Mouse (Mus musculus): ENCODE measurements around the gene Erlec1. TPM values are rescaled to one million over a fixed set of nuclear protein-coding genes. Genes with fewer than 3 reads are reported as not detected.

Erlec1 gene
- polyA plus RNA-seq (2016; fragmentation: Nextera tagmentation; extraction: Ambion mirVana): 5.0 and 6.3 TPM in 2 replicates

DNA sequence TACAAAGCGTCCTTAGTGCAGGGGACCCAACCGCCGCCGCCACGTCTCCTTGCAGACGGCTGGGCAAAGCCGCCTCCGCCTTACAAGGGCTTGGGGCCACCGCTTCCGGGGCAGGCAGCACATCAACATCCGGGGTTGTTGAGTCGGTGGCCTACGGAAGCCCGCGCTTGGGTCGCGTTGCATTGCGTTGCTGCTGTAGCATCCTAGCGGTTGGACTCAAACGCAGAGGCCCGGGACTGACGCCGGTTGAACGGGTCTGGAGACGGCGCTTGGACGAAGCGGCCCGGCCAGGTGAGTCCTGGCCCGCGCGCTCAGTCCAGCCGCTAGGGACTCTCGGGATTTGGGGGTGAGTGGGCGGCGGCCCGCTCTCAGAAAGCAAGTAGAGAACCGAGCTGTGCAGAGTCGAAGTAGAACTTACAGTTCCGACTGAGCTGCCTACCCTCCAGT is at the start of gene Erlec1:
Gene Erlec1 (minus strand): TSS at position 57 of the 447 bp plus-strand sequence.
- Histone ChIP-seq H3K4me2 (peak within 1 kb of the TSS; percentile 78), H3K27me3 (replicated peaks) (no peaks in the 10 kb centered on the region), H3K9ac (peak within 1 kb of the TSS; percentile 90), H3K27ac (peak within 1 kb of the TSS; percentile 92), H3K4me1 (peaks cover 19% of the 10 kb centered on the region), H3K36me3 (peaks cover 38% of the 10 kb centered on the region), H3K9me3 (replicated peaks) (no peaks in the 10 kb centered on the region), H3K4me3 (peak within 1 kb of the TSS; percentile 89)
- ATAC-seq: peak; percentile 94
- WGBS (ENCODE audit: insufficient replicate concordance): under 1% methylated on average over 40 of the region's 40 CpGs

DNA sequence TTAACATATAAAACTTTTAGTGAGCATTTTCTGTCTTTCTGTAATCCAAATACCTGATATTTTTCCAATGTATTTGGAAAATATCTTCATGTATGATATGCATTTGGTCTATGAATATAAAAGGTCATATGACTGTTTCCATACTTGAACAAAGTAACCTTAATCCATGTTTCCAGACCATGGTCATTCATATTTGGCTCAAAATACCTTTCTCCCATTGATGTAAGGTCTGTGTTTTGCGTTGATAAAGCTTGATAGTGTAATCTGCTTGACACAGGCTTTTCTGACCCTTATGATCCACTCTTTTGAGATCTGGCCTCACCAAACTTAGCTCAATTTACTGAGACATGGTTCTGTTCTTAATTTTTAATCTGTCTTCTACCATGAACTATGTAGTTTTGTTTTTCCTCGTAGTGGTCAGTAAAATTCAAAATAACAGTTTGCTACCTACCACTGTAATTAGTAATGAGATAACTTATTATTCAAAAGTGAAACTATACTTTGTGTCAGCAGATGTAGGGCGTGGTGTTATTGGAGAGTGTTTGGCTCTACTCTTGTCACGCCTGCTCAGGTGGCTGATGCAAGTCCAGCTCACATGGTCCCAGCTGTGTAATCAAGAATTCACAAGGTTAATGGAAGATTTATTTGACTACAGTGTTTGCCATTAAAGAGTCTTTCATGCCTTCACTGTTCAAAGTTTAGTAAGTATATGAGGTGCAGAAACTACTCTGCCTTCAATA is 47.2 kb upstream of the Erlec1 start:
- H3K4me2 ChIP-seq: peak overlapping the region; percentile 49
- ATAC-seq: peak; percentile 89
- peak overlapping the region; percentile 31 for H3K9ac ChIP-seq
- 36% methylated on average over 4 of the region's 4 CpGs for WGBS (ENCODE audit: insufficient replicate concordance)
- 0 out of 2 replicates have a peak, but pooled peaks cover 5% of the 10 kb centered on the region for H3K36me3 ChIP-seq
- peaks cover 48% of the 10 kb centered on the region for H3K4me1 ChIP-seq
- peak overlapping the region; percentile 85 for H3K27ac ChIP-seq
- H3K4me3 ChIP-seq: no peak overlapping the region
- H3K9me3 ChIP-seq (replicated peaks): no peaks in the 10 kb centered on the region
- H3K27me3 ChIP-seq (replicated peaks): no peaks in the 10 kb centered on the region

- peaks cover 54% of the 10 kb centered on the region for H3K4me1 ChIP-seq
- no peaks in the 10 kb centered on the region for H3K36me3 ChIP-seq
- H3K4me3 ChIP-seq: no peak overlapping the region
- peak; percentile 12; the same call in 1 of the 2 replicates for ATAC-seq
- H3K27me3 ChIP-seq (replicated peaks): no peaks in the 10 kb centered on the region
- WGBS (ENCODE audit: insufficient replicate concordance): 24% methylated on average over 2 of the region's 2 CpGs
- H3K27ac ChIP-seq: peak overlapping the region; percentile 80
- H3K4me2 ChIP-seq: no peak overlapping the region
- H3K9ac ChIP-seq: no peak overlapping the region; the same call in 1 of the 2 replicates
- no peaks in the 10 kb centered on the region for H3K9me3 ChIP-seq (replicated peaks)
Measured at GRCm38 (mm10) chr11:31000028-31000427, 45.9 kb upstream of the Erlec1 start.

DNA sequence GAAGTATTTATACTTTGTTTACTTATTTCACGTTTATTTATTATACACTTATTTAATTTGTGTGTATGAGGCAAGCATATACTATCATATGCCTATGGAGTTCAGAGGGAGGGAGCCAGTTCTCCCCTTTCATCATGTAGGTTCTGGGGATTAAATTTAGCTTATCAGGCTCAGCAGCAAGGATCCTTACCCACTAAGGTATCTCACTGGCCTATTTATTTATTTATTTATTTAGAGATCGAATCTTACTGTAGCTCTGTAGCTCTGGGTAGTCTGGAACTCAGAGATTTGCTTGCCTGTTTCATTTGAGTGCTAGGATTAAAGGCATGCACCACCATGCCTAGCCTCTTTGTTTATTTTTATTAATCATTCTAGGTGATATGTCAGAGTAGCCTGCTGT is 44.6 kb upstream of the Erlec1 start:
- H3K4me3 ChIP-seq: no peak overlapping the region
- H3K36me3 ChIP-seq: no peaks in the 10 kb centered on the region
- H3K27me3 ChIP-seq (replicated peaks): no peaks in the 10 kb centered on the region
- 33% methylated on average over 2 of the region's 2 CpGs for WGBS (ENCODE audit: insufficient replicate concordance)
- H3K27ac ChIP-seq: peak overlapping the region; percentile 80
- H3K4me1 ChIP-seq: peaks cover 54% of the 10 kb centered on the region
- no peaks in the 10 kb centered on the region for H3K9me3 ChIP-seq (replicated peaks)
- H3K4me2 ChIP-seq: peak overlapping the region; percentile 24
- peak; percentile 59 for ATAC-seq
- H3K9ac ChIP-seq: peak overlapping the region; percentile 3; the same call in 1 of the 2 replicates

DNA sequence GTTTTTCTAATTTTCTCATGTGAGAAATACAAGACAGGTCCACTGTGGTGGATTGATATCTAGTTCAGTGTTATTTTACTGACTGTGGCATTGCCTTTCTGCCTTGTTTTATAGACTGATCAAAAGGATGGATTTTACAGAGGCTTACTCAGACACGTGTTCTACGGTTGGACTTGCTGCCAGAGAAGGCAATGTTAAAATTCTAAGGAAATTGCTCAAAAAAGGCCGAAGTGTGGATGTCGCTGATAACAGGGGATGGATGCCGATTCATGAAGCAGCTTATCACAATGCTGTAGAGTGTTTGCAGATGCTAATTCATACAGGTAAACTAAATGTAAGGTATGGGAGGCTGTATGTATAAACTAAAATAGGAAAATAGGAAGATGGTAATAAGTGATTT is 44.1 kb upstream of the Erlec1 start:
- Histone ChIP-seq H3K4me3 (no peak overlapping the region), H3K9me3 (replicated peaks) (no peaks in the 10 kb centered on the region), H3K36me3 (no peaks in the 10 kb centered on the region), H3K9ac (peak overlapping the region; percentile 60), H3K27me3 (replicated peaks) (no peaks in the 10 kb centered on the region), H3K27ac (peak overlapping the region; percentile 88), H3K4me2 (peak overlapping the region; percentile 38), H3K4me1 (peaks cover 54% of the 10 kb centered on the region)
- peak; percentile 71 for ATAC-seq
- WGBS (ENCODE audit: insufficient replicate concordance): 30% methylated on average over 5 of the region's 5 CpGs

GRCm38 (mm10) chr11:30996670-30997069 is 42.5 kb upstream of the Erlec1 start:
- H3K4me3 ChIP-seq: no peak overlapping the region
- H3K4me1 ChIP-seq: peaks cover 48% of the 10 kb centered on the region
- no peaks in the 10 kb centered on the region for H3K27me3 ChIP-seq (replicated peaks)
- ATAC-seq: peak; percentile 64
- H3K4me2 ChIP-seq: no peak overlapping the region
- H3K36me3 ChIP-seq: no peaks in the 10 kb centered on the region
- WGBS (ENCODE audit: insufficient replicate concordance): 58% methylated on average over 3 of the region's 3 CpGs
- H3K9me3 ChIP-seq (replicated peaks): no peaks in the 10 kb centered on the region
- H3K9ac ChIP-seq: no peak overlapping the region
- H3K27ac ChIP-seq: peak overlapping the region; percentile 14; the same call in 1 of the 2 replicates

GRCm38 (mm10) chr11:30986625-30987017 is 32.5 kb upstream of the Erlec1 start:
- Histone ChIP-seq H3K4me1 (peaks cover 18% of the 10 kb centered on the region), H3K27me3 (replicated peaks) (no peaks in the 10 kb centered on the region), H3K9ac (peak overlapping the region; percentile 96), H3K36me3 (peaks cover 15% of the 10 kb centered on the region), H3K9me3 (replicated peaks) (no peaks in the 10 kb centered on the region), H3K4me3 (peak overlapping the region; percentile 85), H3K27ac (peak overlapping the region; percentile 91), H3K4me2 (peak overlapping the region; percentile 73)
- 1% methylated on average over 2 of the region's 2 CpGs for WGBS (ENCODE audit: insufficient replicate concordance)
- ATAC-seq: peak; percentile 68

GRCm38 (mm10) chr11:30985877-30986624 is 31.9 kb upstream of the Erlec1 start, which contains the start of gene Chac2:
Gene Chac2, minus strand, starts transcription at chr11:30986350.
- peaks cover 18% of the 10 kb centered on the region for H3K4me1 ChIP-seq
- peak within 1 kb of the TSS; percentile 91 for H3K27ac ChIP-seq
- WGBS (ENCODE audit: insufficient replicate concordance): under 1% methylated on average over 22 of the region's 22 CpGs
- H3K4me2 ChIP-seq: peak within 1 kb of the TSS; percentile 73
- ATAC-seq: peak; percentile 99
- H3K27me3 ChIP-seq (replicated peaks): no peaks in the 10 kb centered on the region
- H3K9ac ChIP-seq: peak within 1 kb of the TSS; percentile 96
- H3K9me3 ChIP-seq (replicated peaks): no peaks in the 10 kb centered on the region
- peak within 1 kb of the TSS; percentile 85 for H3K4me3 ChIP-seq
- H3K36me3 ChIP-seq: peaks cover 16% of the 10 kb centered on the region

DNA sequence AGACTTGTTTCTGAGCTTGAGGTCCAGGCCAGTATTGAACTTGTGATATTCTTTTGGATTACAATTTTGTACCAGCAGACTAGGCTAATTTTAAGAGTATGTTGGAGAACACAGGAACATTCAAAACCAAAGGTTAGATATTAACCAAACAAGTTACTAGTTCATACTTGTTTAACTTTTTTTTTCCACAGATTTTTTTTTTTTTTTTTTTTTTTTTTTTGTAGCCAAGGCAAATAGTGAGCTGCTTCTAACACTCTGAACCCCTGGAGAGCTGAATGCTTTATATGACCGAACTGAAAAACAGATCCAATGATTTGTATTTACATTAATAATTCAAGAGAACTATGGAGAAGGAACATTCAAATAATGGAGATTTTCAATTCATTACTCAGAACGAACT is 31.1 kb upstream of the Erlec1 start:
- Histone ChIP-seq H3K4me1 (peaks cover 14% of the 10 kb centered on the region), H3K9me3 (replicated peaks) (no peaks in the 10 kb centered on the region), H3K4me2 (peak overlapping the region; percentile 73), H3K27ac (0 out of 2 replicates have a peak overlapping the region, but pooled peaks have one; percentile 22), H3K4me3 (peak overlapping the region; percentile 85), H3K36me3 (peaks cover 18% of the 10 kb centered on the region), H3K9ac (peak overlapping the region; percentile 96), H3K27me3 (replicated peaks) (no peaks in the 10 kb centered on the region)
- ATAC-seq: no peak
- WGBS (ENCODE audit: insufficient replicate concordance): 39% methylated on average over 2 of the region's 2 CpGs

GRCm38 (mm10) chr11:30953469-30954154 is 523 bp downstream of the Erlec1 start:
- H3K4me2 ChIP-seq: peak overlapping the region; percentile 78
- peak; percentile 80 for ATAC-seq
- H3K36me3 ChIP-seq: peaks cover 45% of the 10 kb centered on the region
- H3K4me3 ChIP-seq: peak overlapping the region; percentile 89
- peaks cover 19% of the 10 kb centered on the region for H3K4me1 ChIP-seq
- peak overlapping the region; percentile 90 for H3K9ac ChIP-seq
- H3K27ac ChIP-seq: peak overlapping the region; percentile 92
- no peaks in the 10 kb centered on the region for H3K9me3 ChIP-seq (replicated peaks)
- no peaks in the 10 kb centered on the region for H3K27me3 ChIP-seq (replicated peaks)
- 1% methylated on average over 24 of the region's 32 CpGs for WGBS (ENCODE audit: insufficient replicate concordance)

- H3K4me3 ChIP-seq: peak overlapping the region; percentile 89
- no peaks in the 10 kb centered on the region for H3K27me3 ChIP-seq (replicated peaks)
- H3K4me2 ChIP-seq: peak overlapping the region; percentile 78
- ATAC-seq: peak; percentile 30; the same call in 1 of the 2 replicates
- peaks cover 49% of the 10 kb centered on the region for H3K36me3 ChIP-seq
- WGBS (ENCODE audit: insufficient replicate concordance): 48% methylated on average over 5 of the region's 5 CpGs
- H3K4me1 ChIP-seq: peaks cover 19% of the 10 kb centered on the region
- H3K9me3 ChIP-seq (replicated peaks): no peaks in the 10 kb centered on the region
- peak overlapping the region; percentile 92 for H3K27ac ChIP-seq
- H3K9ac ChIP-seq: peak overlapping the region; percentile 90
Measured at GRCm38 (mm10) chr11:30952829-30953228, 1.3 kb downstream of the Erlec1 start.
